30 mouse cellular contexts compared by ENCODE assay signal in the genomic region with DNA sequence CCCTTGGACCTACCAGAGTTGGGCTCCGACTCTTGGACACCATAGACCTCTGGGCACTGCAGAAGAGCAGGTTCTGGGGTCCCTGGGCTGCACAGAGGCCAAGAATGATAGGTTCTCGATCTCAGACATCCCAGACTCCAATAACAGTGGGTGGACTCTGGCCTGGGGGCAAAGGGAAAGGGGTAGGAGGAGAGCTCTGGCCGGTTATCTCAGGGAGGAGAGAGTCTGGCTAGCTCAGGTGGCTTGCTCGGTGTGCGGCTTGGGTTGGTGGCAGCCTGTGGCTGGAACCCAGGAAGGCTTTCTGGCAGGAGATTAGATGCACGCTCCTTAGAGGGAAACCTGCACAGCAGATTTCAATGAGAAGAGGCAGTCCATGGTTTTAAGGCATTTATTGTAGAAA. TPM values are rescaled to one million over a fixed set of nuclear protein-coding genes. Genes with fewer than 3 reads are reported as not detected.
A peak's percentile ranks its signal among the peaks of the same experiment; 100 is the strongest.
DNase-seq lines count a peak whose midpoint lies in the region; ATAC-seq and TF ChIP-seq lines count a peak whose summit lies in the region.
"Had no signal": no experiment of that assay in that cellular context is flagged by ENCODE, and none has a peak within 500 bp of the region (broad histone marks: within the 10 kb centered on the region; RNA-seq: fewer than 3 reads in every experiment).

No protein-coding gene starts in this region.

- no peak overlapping the region for H3K4me3 ChIP-seq in forebrain, embryonic 12.5 days (replicated peaks)
- H3K4me3 ChIP-seq in forebrain, embryonic 16.5 days (replicated peaks; ENCODE audit: low read length) = no peak overlapping the region
- H3K4me3 ChIP-seq in intestine, postnatal 0 days (ENCODE audit: low read depth, low read length) = no peak overlapping the region
- H3K4me3 ChIP-seq: embryonic facial prominence, embryonic 10.5 days; embryonic facial prominence, embryonic 15.5 days; heart, embryonic 13.5 days; hindbrain, embryonic 12.5 days; layer of hippocampus, adult 2 months; left cerebral cortex, adult 2 months; limb, embryonic 12.5 days; liver, embryonic 12.5 days; midbrain, embryonic 12.5 days; neural tube, embryonic 13.5 days had no signal

- H3K9me3 ChIP-seq in forebrain, embryonic 12.5 days = no peaks in the 10 kb centered on the region
- no peaks in the 10 kb centered on the region for H3K9me3 ChIP-seq in forebrain, embryonic 16.5 days (ENCODE audit: control insufficient read depth, low read length)
- H3K9me3 ChIP-seq in intestine, postnatal 0 days (ENCODE audit: control insufficient read depth) = no peaks in the 10 kb centered on the region
- H3K9me3 ChIP-seq: embryonic facial prominence, embryonic 10.5 days; embryonic facial prominence, embryonic 15.5 days; heart, embryonic 13.5 days; hindbrain, embryonic 12.5 days; limb, embryonic 12.5 days; liver, embryonic 12.5 days; midbrain, embryonic 12.5 days; neural tube, embryonic 13.5 days had no signal

- H3K9ac ChIP-seq in forebrain, embryonic 12.5 days = no peak overlapping the region
- no peak overlapping the region for H3K9ac ChIP-seq in forebrain, embryonic 16.5 days (replicated peaks; ENCODE audit: low read depth, low read length)
- no peak overlapping the region for H3K9ac ChIP-seq in intestine, postnatal 0 days (ENCODE audit: low read depth, low read length)
- H3K9ac ChIP-seq: embryonic facial prominence, embryonic 15.5 days; heart, embryonic 13.5 days; hindbrain, embryonic 12.5 days; limb, embryonic 12.5 days; liver, embryonic 12.5 days; liver, postnatal 0 days; midbrain, embryonic 12.5 days; neural tube, embryonic 13.5 days had no signal

- peak; percentile 6 for DNase-seq in kidney, adult 11 months
- DNase-seq in kidney, postnatal 14 days = no peak
- DNase-seq in kidney, postnatal 36 days = peak; percentile 15 to 53
- DNase-seq in kidney, postnatal 4 days = no peak
- DNase-seq: adrenal gland, postnatal 25 days; cerebellum, adult 8-10 months; cerebellum, postnatal 25 days; gastrocnemius, postnatal 25 days; heart, postnatal 14 days; liver, postnatal 0 days; lung, postnatal 36 days; right cerebral cortex, postnatal 4 days; thymus, adult 2 months; thymus, postnatal 4 days had no signal

- no peaks in the 10 kb centered on the region for H3K4me1 ChIP-seq in forebrain, embryonic 12.5 days
- no peaks in the 10 kb centered on the region for H3K4me1 ChIP-seq in forebrain, embryonic 16.5 days (replicated peaks; ENCODE audit: control insufficient read depth, insufficient read depth, low read length)
- H3K4me1 ChIP-seq in intestine, postnatal 0 days (replicated peaks; ENCODE audit: control insufficient read depth, insufficient read depth, low read length) = no peaks in the 10 kb centered on the region
- H3K4me1 ChIP-seq: embryonic facial prominence, embryonic 10.5 days; embryonic facial prominence, embryonic 15.5 days; hindbrain, embryonic 12.5 days; limb, embryonic 12.5 days; liver, embryonic 12.5 days; midbrain, embryonic 12.5 days; neural tube, embryonic 13.5 days had no signal

- WGBS in forebrain, embryonic 12.5 days = 92% methylated on average over 6 of the region's 6 CpGs
- WGBS in forebrain, embryonic 16.5 days = 92% methylated on average over 6 of the region's 6 CpGs
- 57% methylated on average over 6 of the region's 6 CpGs for WGBS in intestine, postnatal 0 days

- peaks cover 40% of the 10 kb centered on the region for H3K36me3 ChIP-seq in forebrain, embryonic 12.5 days (replicated peaks)
- peaks cover 13% of the 10 kb centered on the region; the same call in 1 of the 2 replicates for H3K36me3 ChIP-seq in forebrain, embryonic 16.5 days (ENCODE audit: control insufficient read depth, insufficient read depth)
- H3K36me3 ChIP-seq in intestine, postnatal 0 days (ENCODE audit: control insufficient read depth, insufficient read depth) = peaks cover 29% of the 10 kb centered on the region

- H3K4me2 ChIP-seq in forebrain, embryonic 12.5 days = no peak overlapping the region
- no peak overlapping the region for H3K4me2 ChIP-seq in forebrain, embryonic 16.5 days (ENCODE audit: low read length)
- H3K4me2 ChIP-seq in intestine, postnatal 0 days (replicated peaks; ENCODE audit: low read depth) = no peak overlapping the region; the same call in 1 of the 2 replicates
- H3K4me2 ChIP-seq: embryonic facial prominence, embryonic 15.5 days; heart, embryonic 13.5 days; hindbrain, embryonic 12.5 days; limb, embryonic 12.5 days; liver, embryonic 12.5 days; midbrain, embryonic 12.5 days; neural tube, embryonic 13.5 days had no signal

- TF ChIP-seq CTCF in intestine, postnatal 0 days (IDR thresholded peaks at IDR 0.05; ENCODE audit: low read depth) = no peak

- H3K27me3 ChIP-seq in forebrain, embryonic 12.5 days = no peaks in the 10 kb centered on the region
- H3K27me3 ChIP-seq in forebrain, embryonic 16.5 days (replicated peaks; ENCODE audit: control insufficient read depth, insufficient read depth, low read length) = no peaks in the 10 kb centered on the region
- H3K27me3 ChIP-seq in intestine, postnatal 0 days (replicated peaks; ENCODE audit: control insufficient read depth, insufficient read depth, low read length) = no peaks in the 10 kb centered on the region
- H3K27me3 ChIP-seq: embryonic facial prominence, embryonic 15.5 days; heart, embryonic 13.5 days; hindbrain, embryonic 12.5 days; limb, embryonic 12.5 days; liver, embryonic 12.5 days; midbrain, embryonic 12.5 days; neural tube, embryonic 13.5 days had no signal

- no peak overlapping the region for H3K27ac ChIP-seq in forebrain, embryonic 12.5 days
- H3K27ac ChIP-seq in forebrain, embryonic 16.5 days (ENCODE audit: low read length) = no peak overlapping the region
- no peak overlapping the region for H3K27ac ChIP-seq in intestine, postnatal 0 days (ENCODE audit: low read depth, low read length)
- H3K27ac ChIP-seq: embryonic facial prominence, embryonic 10.5 days; embryonic facial prominence, embryonic 15.5 days; heart, embryonic 13.5 days; hindbrain, embryonic 12.5 days; hindbrain, postnatal 0 days; layer of hippocampus, adult 2 months; left cerebral cortex, adult 2 months; limb, embryonic 12.5 days; liver, embryonic 12.5 days; midbrain, embryonic 12.5 days; neural tube, embryonic 13.5 days had no signal

- ATAC-seq in forebrain, embryonic 12.5 days (ENCODE audit: low FRiP score) = 0 out of 2 replicates have a peak, but pooled peaks have one; percentile 55
- no peak for ATAC-seq in forebrain, embryonic 16.5 days
- peak; percentile 45; the same call in 1 of the 2 replicates for ATAC-seq in intestine, postnatal 0 days
- no peak for ATAC-seq in CD4-positive, CD25-positive, alpha-beta regulatory T cell, adult 4 months
- ATAC-seq: hindbrain, postnatal 0 days; liver, embryonic 12.5 days; liver, postnatal 0 days had no signal

RNA-seq across cellular contexts. Expression of a gene that starts 34.7 kb away (rescaled TPM):
- 0.05 TPM in 1 of 2 replicates, not detected in the other for polyA plus RNA-seq in forebrain, embryonic 12.5 days (2016; fragmentation: Nextera tagmentation; extraction: Ambion mirVana)
- 0.09 and 0.19 TPM in 2 replicates for polyA plus RNA-seq in forebrain, embryonic 16.5 days (2015; fragmentation: Nextera tagmentation; extraction: Ambion mirVana)
- 12.2 and 14.6 TPM in 2 replicates for polyA plus RNA-seq in intestine, postnatal 0 days (2015; fragmentation: Nextera tagmentation; extraction: Ambion mirVana)
- not detected for polyA plus RNA-seq in CD4-positive, CD25-positive, alpha-beta regulatory T cell, adult 4 months (2017; shearing (Covaris generic))
- polyA plus RNA-seq: embryonic facial prominence, embryonic 10.5 days; hindbrain, embryonic 12.5 days; limb, embryonic 12.5 days; liver, embryonic 12.5 days; liver, postnatal 0 days; spleen, adult 2 months had no signal

Comparison
In these comparisons a context has a peak if more than half of its experiments do, and no peak if none do; other contexts are left out.
1. ATAC-seq: peak in forebrain, embryonic 12.5 days (single experiment) and intestine, postnatal 0 days (single experiment); none in forebrain, embryonic 16.5 days (single experiment) and CD4-positive, CD25-positive, alpha-beta regulatory T cell, adult 4 months (single experiment).
2. DNase-seq: peak in kidney, adult 11 months (single experiment) and kidney, postnatal 36 days (2 of 2); none in kidney, postnatal 14 days (single experiment) and kidney, postnatal 4 days (0 of 2).
3. RNA of a gene that starts 34.7 kb away (polyA plus RNA-seq): 12.2 to 14.6 TPM in intestine, postnatal 0 days; 0.09 to 0.19 TPM in forebrain, embryonic 16.5 days, 0.05 TPM in forebrain, embryonic 12.5 days and not detected in CD4-positive, CD25-positive, alpha-beta regulatory T cell, adult 4 months; every median in the first group is over 10 times any median in the second.